Mouse (Mus musculus): Measurements from ENCODE around the gene Ccnb1ip1. TPM values are rescaled to one million over a fixed set of nuclear protein-coding genes. Genes with fewer than 3 reads are reported as not detected.
A peak's percentile ranks its signal among the peaks of the same experiment; 100 is the strongest.

The Ccnb1ip1 gene
- total RNA-seq, 2 experiments from 2014 or later = not detected

DNA sequence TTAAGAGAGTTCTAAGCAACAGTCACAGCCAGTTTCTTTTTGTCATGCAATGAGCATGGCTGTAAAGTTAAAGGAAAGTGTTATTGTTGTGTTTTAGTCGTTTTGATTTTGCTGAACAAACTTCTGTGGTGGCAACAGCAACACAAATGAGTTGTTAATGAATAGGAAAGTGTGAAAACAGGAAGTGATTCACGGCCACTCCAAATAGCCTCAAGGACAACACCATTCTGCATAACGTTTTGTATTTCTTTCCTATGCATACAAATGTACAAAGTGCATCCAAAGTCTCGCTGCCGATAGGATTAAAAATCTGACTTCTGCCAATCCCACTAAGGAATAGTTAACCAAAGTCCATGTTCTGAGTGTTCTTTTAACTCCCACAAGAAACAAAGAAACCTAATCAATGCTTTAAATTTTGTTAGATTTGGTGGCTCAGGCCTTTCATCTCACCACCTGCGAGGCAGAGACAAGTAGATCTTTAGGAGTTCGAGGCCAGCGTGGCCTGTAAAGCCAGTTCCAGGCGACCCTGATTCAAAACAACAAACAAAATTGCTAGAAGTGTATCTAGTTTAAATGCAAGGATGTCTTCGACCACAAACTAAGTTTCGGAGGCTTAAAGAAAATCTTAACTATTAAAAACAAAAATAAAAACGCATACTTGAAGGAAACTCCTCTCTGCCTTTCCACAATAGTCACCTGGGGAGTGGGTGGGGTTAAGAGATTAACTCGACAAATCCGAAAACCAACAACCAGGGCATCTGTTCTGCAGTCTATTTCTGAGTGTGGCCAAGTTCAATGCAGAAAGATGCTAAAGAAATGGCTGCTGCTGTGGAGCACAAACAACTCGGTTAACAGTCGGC lies 22.9 kb downstream of the Ccnb1ip1 start:
- no peak for DNase-seq

DNA sequence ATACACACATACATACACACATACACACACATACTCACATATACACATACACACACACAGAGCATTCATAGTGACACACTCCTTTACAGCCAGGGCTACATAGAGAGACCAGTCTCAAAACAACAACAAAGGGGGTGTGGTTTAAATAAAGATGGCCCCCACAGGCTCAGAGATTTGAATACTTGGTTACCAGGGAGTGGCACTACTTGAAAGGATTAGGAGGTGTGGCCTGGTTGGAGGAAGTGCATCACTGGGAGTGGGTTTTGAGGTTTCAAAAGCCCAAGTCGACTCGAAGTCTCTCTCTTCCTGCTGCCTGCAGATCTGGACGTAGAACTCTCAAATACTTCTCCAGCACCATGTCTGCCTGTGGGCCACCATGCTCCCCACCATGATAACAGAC lies 25.4 kb downstream of the Ccnb1ip1 start:
- no peak for DNase-seq

DNA sequence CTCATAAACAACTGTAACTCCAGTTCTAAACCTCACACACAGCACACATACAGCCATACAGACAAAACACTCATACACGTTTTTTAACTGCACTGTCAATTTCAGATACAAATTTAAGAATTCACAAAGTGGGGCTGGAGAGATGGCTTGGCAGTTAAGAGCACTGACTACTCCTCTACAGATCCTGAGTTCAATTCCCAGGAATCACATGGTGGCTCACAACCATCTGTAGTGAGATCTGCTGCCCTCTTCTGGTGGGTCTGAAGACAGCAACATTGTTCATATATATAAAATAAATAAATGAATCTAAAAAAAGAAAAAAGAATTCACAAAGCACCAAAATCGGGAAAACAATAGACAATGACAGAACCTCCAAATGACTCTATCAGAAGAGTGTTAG lies 36.2 kb downstream of the Ccnb1ip1 start:
- peak in 1 of 2 experiments; percentile 19 for DNase-seq

DNA sequence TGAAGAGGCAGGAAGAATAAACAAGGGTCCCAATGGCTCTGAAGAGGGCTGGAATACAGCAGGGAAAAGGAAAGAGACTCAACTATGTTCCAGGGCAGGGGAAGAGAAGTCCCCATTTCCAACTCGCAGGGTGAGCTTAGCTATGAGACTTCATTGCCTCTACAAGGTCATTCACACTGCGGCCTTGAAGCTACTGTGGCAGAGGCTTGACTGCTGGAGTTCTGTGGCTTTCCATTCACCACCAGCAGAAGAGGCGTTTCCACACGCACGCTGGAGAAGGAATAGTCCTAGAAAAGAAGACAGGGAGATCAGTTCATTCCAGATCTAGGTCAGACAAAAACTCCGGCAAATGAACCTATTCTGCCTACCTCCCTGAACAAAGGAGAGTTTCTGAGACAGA lies 41.8 kb downstream of the Ccnb1ip1 start:
- no peak for DNase-seq

DNA sequence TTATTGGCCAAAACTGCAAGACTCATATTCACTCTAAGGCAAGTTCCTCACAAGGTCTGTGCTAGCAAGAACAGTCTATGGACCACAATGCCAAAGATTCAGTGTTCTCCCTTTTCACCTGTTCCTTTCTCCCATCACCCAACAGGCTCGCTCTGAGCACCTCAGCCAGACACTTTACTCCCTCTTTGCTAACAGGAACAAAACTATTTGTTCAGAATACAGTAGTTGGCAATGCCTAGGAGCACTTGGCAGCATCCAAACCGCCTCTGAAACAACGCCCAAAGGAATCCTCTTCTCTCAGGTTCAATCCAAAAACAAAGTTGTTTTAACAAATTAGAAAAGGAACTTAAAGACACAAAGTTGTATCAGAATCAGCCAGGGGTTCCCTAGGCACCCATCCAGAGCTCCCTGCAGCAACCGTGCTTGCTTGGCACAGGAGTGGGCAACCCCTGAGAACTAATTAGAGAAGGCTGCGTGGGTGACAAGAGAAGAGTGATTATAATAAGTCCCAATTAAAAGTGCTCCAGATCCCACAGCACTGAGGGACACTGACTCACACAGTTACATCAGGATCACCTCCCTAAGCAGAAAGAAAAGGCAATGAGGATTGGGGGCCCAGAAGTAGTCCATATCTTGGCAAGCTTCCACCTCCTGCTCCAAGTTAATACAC lies 49.0 kb downstream of the Ccnb1ip1 start:
- DNase-seq = no peak

DNA sequence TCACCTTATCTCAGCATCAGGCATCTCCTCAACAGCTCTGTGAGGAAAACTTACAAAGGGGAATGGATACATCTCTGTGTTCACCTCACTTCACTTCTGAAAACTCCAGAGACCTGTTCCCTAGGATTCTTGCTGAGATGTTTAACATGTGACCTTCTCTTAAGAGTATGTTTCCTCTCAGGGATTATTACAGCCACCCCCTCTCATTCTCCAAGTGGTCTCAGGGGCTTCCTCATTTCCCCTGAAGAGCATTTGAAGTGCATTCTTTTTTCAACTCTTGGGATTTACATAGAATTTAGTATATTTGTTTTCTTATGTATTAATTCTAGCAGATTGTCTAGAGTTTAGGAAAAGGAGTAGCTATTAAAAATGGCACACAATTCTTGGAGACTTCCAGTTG lies 62.5 kb downstream of the Ccnb1ip1 start, which contains the start of gene Olfr749:
Olfr749 (minus strand) TSS at position 101 of the 400 bp plus-strand sequence.
- DNase-seq = no peak

DNA sequence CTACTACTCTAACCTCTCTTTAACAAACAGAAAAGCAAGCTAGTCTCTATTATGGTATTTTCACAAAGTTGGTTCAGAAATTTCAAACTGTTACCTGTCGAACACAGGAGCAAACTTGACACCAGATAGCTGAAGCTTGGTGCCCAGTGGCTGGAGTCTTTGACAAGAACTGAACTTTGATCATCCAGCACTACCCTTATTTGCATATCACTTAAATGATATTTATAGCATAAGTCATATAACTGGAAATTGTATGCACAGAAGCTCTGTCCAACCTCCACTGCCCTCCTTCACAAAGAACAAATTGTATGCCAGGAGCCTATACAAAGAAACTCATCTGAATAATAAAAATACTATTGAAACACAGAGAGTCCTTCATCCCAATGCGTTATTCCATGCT lies 65.9 kb downstream of the Ccnb1ip1 start:
- DNase-seq = no peak

DNA sequence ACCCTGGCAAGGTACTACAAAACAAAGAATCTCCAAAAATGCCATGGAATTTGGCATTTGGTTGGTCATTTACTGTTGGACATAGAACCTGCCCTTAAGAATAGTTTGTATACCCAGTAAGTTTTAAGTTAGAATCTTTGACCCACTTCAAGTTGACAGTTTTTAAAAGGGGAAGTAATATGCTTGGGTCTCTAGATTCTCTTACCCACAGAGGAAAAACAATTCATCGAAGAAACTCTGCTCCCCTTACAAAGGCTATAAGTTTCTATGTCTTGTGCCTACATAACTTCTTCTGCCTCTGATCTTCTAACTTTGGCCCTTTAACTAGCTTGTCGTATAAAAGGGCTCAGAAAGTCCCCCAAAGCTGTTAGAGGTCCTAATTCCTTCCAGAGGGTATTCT lies 67.2 kb downstream of the Ccnb1ip1 start:
- no peak for DNase-seq

Other genes with a start within 250 kb of the Ccnb1ip1 start
- not detected for gene Olfr744, start 192.9 kb downstream of the Ccnb1ip1 start, total RNA-seq (2021)
- not detected for gene Olfr745, start 168.3 kb downstream of the Ccnb1ip1 start, total RNA-seq (2021)
- gene Olfr746, start 160.6 kb downstream of the Ccnb1ip1 start, total RNA-seq (2021) = not detected
- gene Olfr747, start 114.5 kb downstream of the Ccnb1ip1 start, total RNA-seq (2021) = not detected
- gene Olfr748, start 100.4 kb downstream of the Ccnb1ip1 start, total RNA-seq (2021) = not detected
- gene Olfr749, start 62.6 kb downstream of the Ccnb1ip1 start, total RNA-seq (2021) = not detected
- gene Ttc5, start 22.2 kb downstream of the Ccnb1ip1 start, total RNA-seq (2021) = 10 to 100 TPM; 11.1 to 13.5 TPM
- 10 to 100 TPM; 14.9 to 16.4 TPM for gene Parp2, start 109 bp upstream of the Ccnb1ip1 start, total RNA-seq (2021)
- 10 to 100 TPM; 10.4 to 11.6 TPM for gene Tep1, start 62.8 kb upstream of the Ccnb1ip1 start, total RNA-seq (2021)
- gene Klhl33, start 89.8 kb upstream of the Ccnb1ip1 start, total RNA-seq (2021) = 10 to 100 TPM; 17.0 to 21.9 TPM
- gene Osgep, start 117.2 kb upstream of the Ccnb1ip1 start, total RNA-seq (2021) = 10 to 100 TPM; 70.2 to 74.5 TPM
- gene Apex1, start 117.2 kb upstream of the Ccnb1ip1 start, total RNA-seq (2021) = 10 to 100 TPM; 27.0 to 31.7 TPM
- gene Pip4p1, start 123.1 kb upstream of the Ccnb1ip1 start, total RNA-seq (2021) = 10 to 100 TPM; 20.5 to 25.8 TPM
- gene Pnp, start 123.3 kb upstream of the Ccnb1ip1 start, total RNA-seq (2021) = 10 to 100 TPM; 11.4 to 14.8 TPM
- 10 to 100 TPM; 15.7 to 16.5 TPM for gene Gm49342, start 136.8 kb upstream of the Ccnb1ip1 start, total RNA-seq (2021)
- 1 to 10 TPM in 1 of 2 experiments, under 1 TPM in 1; 0.89 to 1.0 TPM for gene Pnp2, start 148.3 kb upstream of the Ccnb1ip1 start, total RNA-seq (2021)
- gene Rnase10, start 200.0 kb upstream of the Ccnb1ip1 start, total RNA-seq (2021) = under 1 TPM; 0.20 to 0.41 TPM
- not detected for gene Rnase9, start 234.1 kb upstream of the Ccnb1ip1 start, total RNA-seq (2021)
- not detected for gene Rnase11, start 242.4 kb upstream of the Ccnb1ip1 start, total RNA-seq (2021)
- gene Rnase12, start 249.9 kb upstream of the Ccnb1ip1 start, total RNA-seq (2021) = not detected